Mouse (Mus musculus): ENCODE data around the gene Ccnb1.
A peak's percentile ranks its signal among the peaks of the same experiment; 100 is the strongest.
"Not testable (repeated sequence)": the region's sequence is repeated elsewhere in the genome, so short reads cannot be mapped to it uniquely, and the experiment has no call there.

The Ccnb1 gene

DNA sequence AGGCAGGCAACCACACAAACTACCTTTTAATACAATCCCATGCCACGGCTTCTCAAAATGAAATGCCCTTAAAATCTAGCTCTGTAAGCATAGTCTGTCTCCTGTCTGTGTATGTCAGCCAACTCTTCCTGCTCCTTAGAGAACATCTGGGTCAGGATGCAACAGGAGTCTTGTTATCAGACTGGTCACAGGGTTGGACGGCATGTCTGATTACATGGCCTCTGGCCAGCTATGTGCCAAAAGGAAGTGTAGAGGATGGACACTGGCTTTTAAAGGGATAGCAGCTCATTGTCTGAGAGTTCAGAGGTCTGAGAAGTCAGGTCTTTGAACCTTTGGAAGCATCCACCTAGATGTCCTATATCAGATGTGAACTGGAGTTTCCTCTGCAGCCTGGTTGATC, 31.0 kb downstream of the Ccnb1 start:
- no peak for DNase-seq

DNA sequence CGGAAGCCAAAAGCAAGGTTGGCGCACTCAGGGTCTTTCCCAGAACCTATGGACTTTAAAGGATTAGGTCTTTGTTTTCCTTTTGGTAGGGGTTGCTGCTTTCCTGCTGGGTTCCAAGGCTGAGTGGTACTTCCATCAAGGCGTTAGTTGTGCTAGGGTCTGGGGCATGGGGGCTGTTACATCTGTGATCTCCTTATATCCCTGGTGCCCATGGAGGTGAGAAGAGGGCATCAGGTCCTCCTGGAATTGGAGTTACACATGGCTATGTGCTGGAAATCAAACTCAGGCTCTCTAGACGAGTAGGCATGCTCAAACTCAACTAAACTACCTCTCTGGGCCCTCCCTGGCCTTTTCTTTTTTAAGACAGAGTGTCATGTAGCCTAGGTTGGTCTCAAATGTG, 32.2 kb downstream of the Ccnb1 start:
- DNase-seq: no peak

DNA sequence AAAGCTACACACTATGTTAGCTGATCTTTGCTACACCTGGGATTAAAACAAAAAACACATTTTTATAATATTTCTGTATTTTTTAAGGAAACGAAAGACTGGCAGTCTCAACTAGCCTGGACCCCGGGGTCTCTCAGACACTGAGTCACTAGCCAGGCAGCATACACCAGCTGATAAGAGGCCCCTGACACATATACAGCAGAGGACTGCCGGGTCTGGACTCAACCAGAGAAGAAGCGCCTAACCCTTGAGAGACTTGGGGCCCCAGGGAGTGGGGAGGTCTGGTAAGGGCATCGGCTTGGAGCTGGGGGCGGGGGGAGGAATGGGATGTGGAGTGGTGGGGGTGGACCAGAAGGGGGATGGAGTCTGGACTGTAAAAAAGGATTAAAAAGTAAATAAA, 33.4 kb downstream of the Ccnb1 start:
- no peak for DNase-seq

DNA sequence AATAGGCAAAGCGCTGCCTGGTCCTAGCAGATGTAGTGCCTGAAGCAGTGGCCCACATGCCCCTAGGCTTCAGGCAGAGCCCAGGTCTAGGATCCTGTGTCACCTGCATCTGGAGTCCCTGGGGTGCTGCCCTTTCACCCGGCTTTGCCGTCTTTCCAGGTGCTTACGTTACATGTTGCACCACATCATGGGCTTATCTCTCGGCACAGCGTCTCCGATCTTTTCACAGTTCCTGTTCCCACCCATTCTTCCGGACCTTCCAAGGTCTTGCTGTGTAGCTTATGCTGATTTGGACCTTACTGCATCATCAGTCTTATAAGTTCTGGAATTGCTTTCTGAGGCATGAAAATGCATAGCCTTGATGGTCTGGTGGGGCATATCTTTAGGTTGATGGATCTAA, 33.8 kb downstream of the Ccnb1 start:
- DNase-seq: no peak

DNA sequence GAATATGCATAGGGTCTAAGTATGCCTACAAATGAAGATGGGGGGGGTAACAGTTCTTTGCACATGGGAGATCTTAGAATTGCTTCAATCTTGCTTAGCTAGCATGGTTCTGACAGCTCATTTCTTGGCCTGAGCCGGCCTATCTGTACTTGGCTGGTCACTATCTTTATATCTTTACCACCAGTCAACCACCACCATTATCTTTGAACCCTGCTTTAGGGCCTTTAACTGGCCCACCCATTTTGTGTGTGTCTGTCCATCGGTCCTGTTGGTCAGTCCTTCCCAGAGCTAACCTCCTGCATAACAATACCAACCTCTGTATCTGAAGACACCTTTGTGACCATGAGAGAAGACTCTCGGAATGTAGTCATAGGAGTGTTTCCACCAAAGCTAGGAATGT, 35.0 kb downstream of the Ccnb1 start:
- no peak for DNase-seq

DNA sequence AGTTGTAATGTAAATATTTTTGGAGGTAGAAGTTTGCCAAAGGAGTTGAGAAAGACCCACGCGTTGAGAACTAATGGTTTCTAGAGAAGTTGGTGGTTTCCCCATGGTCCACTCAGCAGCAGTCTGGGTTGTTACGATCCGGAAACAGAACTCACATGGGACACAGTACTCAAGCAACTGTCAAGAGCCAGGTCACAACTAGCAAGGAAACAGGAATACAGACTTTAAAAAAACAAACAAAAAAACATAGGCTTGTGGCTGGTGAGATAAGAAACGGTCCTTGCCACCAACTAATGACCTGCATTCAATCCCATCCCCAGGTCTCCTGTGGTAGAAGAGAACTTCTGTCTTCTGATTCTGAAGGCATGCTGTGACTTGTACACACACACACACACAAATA, 35.6 kb downstream of the Ccnb1 start:
- no peak for DNase-seq

DNA sequence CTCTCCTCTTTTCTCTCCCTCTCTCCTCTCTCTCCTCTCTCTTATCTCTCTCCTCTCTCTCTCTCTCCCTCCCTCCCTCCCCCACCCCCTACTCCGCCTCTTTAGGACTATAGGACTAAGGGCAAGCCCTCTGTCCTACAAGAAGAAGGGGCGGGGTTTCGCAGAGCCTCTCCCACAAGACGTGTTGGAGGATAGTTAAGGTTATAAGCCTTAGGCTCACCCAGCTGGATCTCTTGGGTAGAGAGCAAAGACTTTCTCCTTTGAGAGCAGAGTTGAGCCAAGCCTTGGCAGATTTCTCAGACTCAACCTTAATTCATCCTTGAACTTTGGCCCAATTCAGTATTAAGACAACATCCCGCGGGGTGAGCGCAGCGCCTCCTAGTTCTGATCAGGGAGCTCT, 37.7 kb downstream of the Ccnb1 start:
- no peak for DNase-seq

DNA sequence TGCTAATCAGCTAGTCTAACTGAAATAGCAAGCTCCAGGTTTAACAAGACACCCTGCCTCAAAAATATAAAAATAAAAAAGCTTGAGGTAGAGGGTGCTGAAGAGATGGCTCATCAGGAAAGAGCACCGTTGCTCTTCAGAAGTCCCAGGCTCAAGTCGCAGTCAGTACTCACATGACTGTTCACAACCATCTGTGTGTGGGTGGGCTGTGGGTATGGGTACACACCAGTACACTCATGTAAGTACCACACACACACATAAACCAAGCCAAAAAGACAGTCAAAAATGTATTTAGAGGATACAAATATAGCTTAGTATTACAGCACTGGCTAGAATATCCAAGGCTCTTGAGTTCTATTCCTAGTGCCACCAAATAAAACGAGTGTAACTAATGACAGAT, 40.3 kb downstream of the Ccnb1 start:
- DNase-seq: no peak

DNA sequence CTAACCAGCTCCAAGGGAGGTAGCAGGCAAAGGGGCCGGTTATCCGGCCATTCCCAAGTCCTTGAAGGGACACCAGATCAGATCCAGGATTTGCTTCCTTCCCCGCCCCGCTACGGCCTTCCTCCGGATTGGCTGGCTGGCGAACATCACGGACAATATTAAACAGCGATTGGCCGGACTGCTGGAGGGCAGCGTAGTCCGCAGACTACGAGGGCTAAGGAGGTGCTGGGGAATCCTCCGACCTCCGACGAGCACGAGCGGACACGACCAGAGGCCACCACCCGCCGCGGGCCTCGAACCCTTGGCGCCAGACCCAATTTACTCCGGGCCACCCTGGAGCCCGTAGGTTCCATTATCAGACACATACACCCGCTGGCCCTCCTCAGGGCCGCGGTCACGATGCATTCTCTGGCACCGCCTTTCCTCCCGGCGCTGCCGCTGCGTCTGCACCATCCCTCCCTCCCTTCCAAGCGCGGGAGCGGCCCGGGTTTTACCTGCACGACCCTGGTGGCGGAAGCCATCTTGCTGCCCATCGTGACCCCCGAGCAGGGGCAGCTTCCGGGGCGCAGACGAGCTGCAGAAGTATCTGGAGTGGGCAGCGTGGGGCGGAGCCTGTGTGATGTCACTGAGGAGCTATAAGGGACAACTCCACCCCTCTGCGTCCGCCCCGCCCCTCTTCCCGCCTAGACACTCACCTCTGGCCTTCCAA, 42.2 kb downstream of the Ccnb1 start, which contains the start of gene Mrps36:
Gene Mrps36, minus strand, starts transcription at position 624 of the 709 bp plus-strand sequence.
- DNase-seq: peak; percentile 98

DNA sequence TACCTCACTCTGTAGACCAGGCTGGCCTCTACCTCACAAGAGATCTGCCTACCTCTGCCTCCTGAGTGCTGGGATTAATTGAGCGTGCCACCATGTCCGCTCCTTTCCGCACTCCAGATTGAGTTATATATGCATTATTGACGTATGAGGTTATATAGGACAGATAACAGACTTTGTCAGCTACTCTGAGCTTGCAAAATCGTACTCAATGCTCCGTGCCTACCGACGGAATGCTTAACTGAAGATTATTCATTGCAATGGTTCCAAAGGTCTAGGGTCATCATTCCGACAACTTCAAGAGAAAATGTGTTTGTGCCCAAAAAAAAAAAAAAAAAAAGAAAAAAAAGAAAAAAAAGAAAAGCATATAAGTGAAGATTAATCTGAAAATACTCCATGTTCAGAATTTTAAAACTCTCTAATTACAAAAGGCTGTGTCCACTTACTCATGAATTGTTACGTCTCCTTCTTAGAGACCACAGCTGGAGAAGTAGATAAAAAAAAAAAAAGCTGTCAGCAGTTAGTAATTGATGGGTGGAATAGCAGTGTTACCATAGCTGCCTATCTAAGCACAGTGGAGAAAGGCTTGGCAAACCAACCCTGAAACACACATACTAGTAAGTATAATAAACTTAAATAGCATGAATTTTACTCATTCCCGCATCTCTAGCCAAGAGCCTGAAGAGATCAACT, 42.9 kb downstream of the Ccnb1 start:
- peak; percentile 22 for DNase-seq

DNA sequence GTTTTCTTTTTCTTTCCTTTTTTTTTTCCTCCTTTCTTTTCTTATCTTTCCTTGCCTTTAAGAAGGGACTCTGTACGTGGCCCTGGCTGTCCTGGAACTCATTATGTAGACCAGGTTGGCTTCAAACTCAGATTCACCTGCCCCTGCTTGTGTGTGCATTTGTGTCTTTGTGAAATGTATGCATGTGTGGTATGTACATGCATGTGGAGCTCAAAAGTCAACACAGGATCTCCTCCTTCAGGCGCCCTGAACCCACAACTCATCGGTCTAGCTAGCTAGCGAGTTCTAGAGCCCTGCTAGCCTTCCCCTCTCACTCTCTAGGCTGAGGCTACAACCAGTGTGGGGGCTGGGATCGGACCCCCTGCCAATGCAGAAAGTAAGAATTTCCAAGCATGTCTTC, 43.5 kb downstream of the Ccnb1 start:
- DNase-seq: peak; percentile 32

DNA sequence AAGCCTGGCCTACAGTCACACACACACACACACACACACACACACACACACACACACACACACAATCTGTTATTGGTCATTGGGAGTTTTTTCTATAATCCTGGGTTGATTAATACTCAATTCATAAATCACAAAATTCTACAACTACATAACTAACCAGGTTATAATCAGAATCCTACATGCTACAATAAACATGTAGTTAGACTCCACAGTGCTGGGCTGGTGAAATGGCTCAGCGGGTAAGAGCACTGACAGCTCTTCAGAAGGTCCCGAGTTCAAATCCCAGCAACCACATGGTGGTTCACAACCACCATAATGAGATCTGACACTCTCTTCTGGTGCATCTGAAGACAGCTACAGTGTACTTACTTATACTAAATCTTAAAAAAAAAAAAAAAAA, 53.6 kb downstream of the Ccnb1 start:
- no peak for DNase-seq

DNA sequence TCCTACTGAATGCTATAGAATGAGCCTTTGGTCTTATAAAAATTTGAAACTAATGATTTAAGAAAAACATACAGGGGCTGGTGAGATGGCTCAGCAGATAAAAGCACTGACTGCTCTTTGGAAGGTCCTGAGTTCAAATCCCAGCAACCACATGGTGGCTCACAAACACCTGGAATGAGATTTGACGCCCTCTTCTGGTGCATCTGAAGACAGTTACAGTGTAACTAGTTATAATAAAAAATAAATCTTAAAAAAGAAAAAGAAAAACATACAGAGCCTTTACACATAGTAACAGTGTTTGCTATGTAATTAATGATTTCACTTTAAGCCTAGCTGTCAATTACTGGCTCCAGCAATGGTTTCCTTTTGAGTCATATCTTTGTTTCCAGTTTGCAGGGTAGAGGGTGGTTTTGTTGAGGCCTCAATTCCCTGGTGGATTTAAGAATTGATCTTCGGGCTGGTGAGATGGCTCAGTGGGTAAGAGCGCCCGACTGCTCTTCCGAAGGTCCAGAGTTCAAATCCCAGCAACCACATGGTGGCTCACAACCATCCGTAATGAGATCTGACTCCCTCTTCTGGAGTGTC, 54.8 kb downstream of the Ccnb1 start:
- DNase-seq: not testable (repeated sequence)

DNA sequence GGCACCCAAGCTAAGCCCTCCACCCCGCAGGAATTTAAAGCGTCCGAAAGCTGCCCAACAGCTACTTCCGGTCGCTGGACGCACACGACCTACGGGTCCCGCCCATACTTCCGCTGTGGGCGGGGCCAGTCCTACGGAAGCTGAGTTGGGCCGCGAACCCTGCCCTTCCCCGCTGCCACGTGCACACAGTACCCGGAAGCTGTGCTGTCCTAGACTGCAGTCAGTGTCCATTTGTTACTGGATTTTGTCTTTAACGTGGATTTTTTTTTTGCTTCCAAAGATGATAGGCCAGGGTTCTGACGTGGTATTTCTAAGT, 55.6 kb downstream of the Ccnb1 start, which contains the start of gene Cdk7:
Gene Cdk7, minus strand, starts transcription at position 79 of the 316 bp plus-strand sequence.
- peak; percentile 90 for DNase-seq

DNA sequence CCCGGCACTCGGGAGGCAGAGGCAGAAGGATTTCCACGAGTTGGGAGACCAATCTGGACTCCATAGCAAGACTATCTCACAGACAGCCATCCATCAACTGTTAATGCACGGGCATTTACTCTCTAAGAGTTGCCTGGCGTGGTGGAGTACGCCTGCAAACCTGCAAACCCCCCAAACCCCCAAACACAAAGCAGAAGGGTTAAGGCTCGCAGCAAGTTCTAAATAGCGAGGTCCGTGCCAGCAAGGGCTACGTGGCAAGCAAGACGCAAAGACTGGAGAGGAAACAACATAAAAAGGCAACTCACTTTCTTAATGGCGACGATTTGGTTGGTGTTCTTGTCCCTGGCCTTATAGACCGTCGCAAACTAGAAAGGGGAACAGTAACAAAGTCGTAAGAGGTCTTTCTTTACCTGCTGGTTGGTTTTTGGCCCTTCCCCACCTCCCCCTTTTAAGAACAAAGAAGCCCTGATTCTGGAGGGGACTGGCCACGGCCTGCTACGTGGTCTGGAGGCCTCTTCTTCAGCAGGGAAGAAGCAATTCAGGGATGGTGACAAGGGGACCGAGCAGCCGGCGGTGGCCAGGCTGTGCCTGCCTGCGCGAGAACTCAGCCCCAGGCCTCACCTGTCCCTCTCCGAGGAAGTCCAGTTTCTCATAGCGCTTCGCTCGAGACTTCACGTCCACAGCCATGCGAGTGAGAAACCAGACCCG, 56.1 kb downstream of the Ccnb1 start:
- peak; percentile 36 for DNase-seq
